Mouse (Mus musculus) ES-Bruce4 (cell line): ENCODE data around the gene Hpn. TPM values are rescaled to one million over a fixed set of nuclear protein-coding genes. Genes with fewer than 3 reads are reported as not detected.
A peak's percentile ranks its signal among the peaks of the same experiment; 100 is the strongest.

ENCODE experiments used
- H3K27ac ChIP-seq: 2 replicates; pipeline ENCODE4 v1.5.1; 2012; ENCODE audit warnings: low read length, inconsistent platforms; ENCODE audit not compliant: insufficient read depth
- H3K27me3 ChIP-seq: 2 replicates; pipeline ENCODE4 v1.6.1; 2012; ENCODE audit warnings: mild to moderate bottlenecking, low read length, inconsistent platforms; ENCODE audit not compliant: control insufficient read depth, poor library complexity, insufficient read depth, severe bottlenecking
- H3K36me3 ChIP-seq: 2 replicates; pipeline ENCODE4 v1.6.1; 2012; ENCODE audit warnings: inconsistent platforms, mild to moderate bottlenecking, low read length, moderate library complexity; ENCODE audit not compliant: control insufficient read depth, poor library complexity, insufficient read depth, severe bottlenecking
- H3K4me1 ChIP-seq: one replicate; pipeline ENCODE4 v1.8.1; 2011; ENCODE audit warnings: low read length; ENCODE audit not compliant: control insufficient read depth, insufficient read depth
- H3K4me3 ChIP-seq: 2 replicates; pipeline ENCODE4 v1.5.1; 2011; ENCODE audit warnings: low read depth, mild to moderate bottlenecking, low read length
- H3K9ac ChIP-seq: 2 replicates; pipeline ENCODE4 v1.6.1; 2012; ENCODE audit warnings: low read depth, mild to moderate bottlenecking, inconsistent platforms; ENCODE audit not compliant: poor library complexity, severe bottlenecking
- H3K9me3 ChIP-seq: replicated peaks from 2 replicates; pipeline ENCODE4 v1.6.1; 2012; ENCODE audit warnings: mild to moderate bottlenecking, low read length, inconsistent platforms; ENCODE audit not compliant: control insufficient read depth, poor library complexity, insufficient read depth, severe bottlenecking
- CTCF ChIP-seq: IDR thresholded peaks from one replicate; pipeline ENCODE4 v1.8.1; 2011; ENCODE audit warnings: low read depth, low read length
- EP300 ChIP-seq: IDR thresholded peaks from 2 replicates; pipeline ENCODE4 v1.6.1; 2011; ENCODE audit warnings: low read depth, low read length; ENCODE audit not compliant: insufficient read depth
- POLR2A ChIP-seq: IDR thresholded peaks from one replicate; pipeline ENCODE4 v1.8.1; 2011; ENCODE audit warnings: low read length; ENCODE audit not compliant: insufficient read depth
- polyA plus RNA-seq: library from polyadenylated mRNA; stranded (reverse); fragments of >200 nt; gene quantifications from 2 replicates; pipeline ENCODE4 v1.2.4, GENCODE M21; 2011; ENCODE audit warnings: low read depth; ENCODE audit not compliant: missing spikeins, insufficient read depth, insufficient read length

Gene Hpn
- polyA plus RNA-seq, 1 experiment = 28.7 TPM

GRCm38 (mm10) chr7:31082831-31083588 lies 32.1 kb downstream of the Hpn start:
- no peaks in the 10 kb centered on the region for H3K36me3 ChIP-seq
- no peak overlapping the region for H3K27ac ChIP-seq
- H3K27me3 ChIP-seq = no peaks in the 10 kb centered on the region
- no peak overlapping the region for H3K4me3 ChIP-seq
- no peak overlapping the region for H3K9ac ChIP-seq
- no peaks in the 10 kb centered on the region for H3K4me1 ChIP-seq
- H3K9me3 ChIP-seq = no peaks in the 10 kb centered on the region
- TF ChIP-seq EP300 (no peak), POLR2A (no peak)

GRCm38 (mm10) chr7:31082106-31082505 lies 33.0 kb downstream of the Hpn start:
- Histone ChIP-seq H3K36me3 (no peaks in the 10 kb centered on the region), H3K27ac (no peak overlapping the region), H3K27me3 (no peaks in the 10 kb centered on the region), H3K4me1 (no peaks in the 10 kb centered on the region), H3K9ac (no peak overlapping the region), H3K4me3 (no peak overlapping the region), H3K9me3 (no peaks in the 10 kb centered on the region)
- TF ChIP-seq CTCF (no peak), POLR2A (no peak), EP300 (no peak)

GRCm38 (mm10) chr7:31081106-31081505 lies 34.0 kb downstream of the Hpn start:
- Histone ChIP-seq H3K4me1 (no peaks in the 10 kb centered on the region), H3K9ac (no peak overlapping the region), H3K27me3 (no peaks in the 10 kb centered on the region), H3K9me3 (no peaks in the 10 kb centered on the region), H3K36me3 (no peaks in the 10 kb centered on the region), H3K27ac (no peak overlapping the region), H3K4me3 (no peak overlapping the region)
- TF ChIP-seq EP300 = no peak
- TF ChIP-seq POLR2A = no peak
- no peak for TF ChIP-seq CTCF

DNA sequence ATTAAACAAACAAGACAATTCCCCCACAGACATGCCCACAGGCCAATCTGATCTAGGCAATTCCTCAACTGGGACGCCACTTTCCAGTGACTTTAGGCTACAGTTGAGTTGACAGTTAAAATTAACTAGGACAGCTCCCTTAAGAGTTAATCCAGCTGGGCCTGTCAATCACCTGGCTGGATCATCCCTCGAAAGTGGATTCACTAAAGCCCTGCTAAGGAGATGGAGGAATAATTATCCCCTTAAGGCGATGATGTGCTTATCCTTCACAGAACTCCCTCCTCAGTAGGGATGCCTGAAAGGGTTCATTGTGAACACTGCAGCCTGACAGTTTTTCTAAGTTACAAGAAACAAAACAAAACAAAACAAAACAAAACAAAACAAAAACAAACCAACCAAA lies 34.5 kb downstream of the Hpn start:
- H3K36me3 ChIP-seq = no peaks in the 10 kb centered on the region
- H3K27ac ChIP-seq = no peak overlapping the region
- no peaks in the 10 kb centered on the region for H3K9me3 ChIP-seq
- no peaks in the 10 kb centered on the region for H3K4me1 ChIP-seq
- no peak overlapping the region for H3K4me3 ChIP-seq
- H3K9ac ChIP-seq = no peak overlapping the region
- TF ChIP-seq CTCF = no peak
- TF ChIP-seq POLR2A = no peak
- TF ChIP-seq EP300 = no peak
- no peaks in the 10 kb centered on the region for H3K27me3 ChIP-seq

- Histone ChIP-seq H3K27me3 (no peaks in the 10 kb centered on the region), H3K9ac (no peak overlapping the region), H3K4me3 (no peak overlapping the region), H3K9me3 (no peaks in the 10 kb centered on the region), H3K4me1 (no peaks in the 10 kb centered on the region), H3K36me3 (no peaks in the 10 kb centered on the region), H3K27ac (no peak overlapping the region)
- TF ChIP-seq CTCF = no peak
- no peak for TF ChIP-seq POLR2A
- TF ChIP-seq EP300 = no peak
Measured at GRCm38 (mm10) chr7:31079670-31080069, 35.4 kb downstream of the Hpn start.

DNA sequence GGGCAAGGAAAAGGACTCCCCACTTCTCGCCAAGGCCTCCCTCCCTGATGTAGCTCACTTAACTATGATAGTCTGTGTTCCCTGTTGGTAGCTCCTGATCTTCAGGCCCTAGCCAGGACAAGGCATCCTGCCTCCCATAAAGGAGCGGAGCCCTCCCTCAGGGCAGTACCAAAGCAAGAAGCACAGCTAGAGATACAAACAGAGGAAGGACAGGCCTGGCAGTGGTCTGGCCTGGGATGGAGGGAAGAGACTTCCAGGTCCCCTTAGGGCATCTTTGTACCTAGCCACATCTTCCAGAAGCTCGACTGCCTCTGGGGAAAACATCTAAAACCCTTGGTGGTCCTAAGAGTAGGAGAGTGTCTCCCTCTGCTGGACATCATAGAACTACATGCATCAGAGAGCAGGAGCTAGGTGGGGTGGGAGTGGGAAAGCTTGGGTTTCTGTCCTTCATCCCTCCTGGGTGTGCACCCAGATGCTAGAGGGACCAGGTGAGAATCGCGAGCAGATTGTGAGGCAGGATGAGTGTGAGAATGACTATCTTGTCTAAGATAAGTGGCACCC lies 37.1 kb downstream of the Hpn start:
- no peaks in the 10 kb centered on the region for H3K9me3 ChIP-seq
- H3K4me3 ChIP-seq = no peak overlapping the region
- H3K4me1 ChIP-seq = no peaks in the 10 kb centered on the region
- TF ChIP-seq CTCF (peak; percentile 44), POLR2A (no peak), EP300 (no peak)
- H3K36me3 ChIP-seq = no peaks in the 10 kb centered on the region
- H3K27ac ChIP-seq = no peak overlapping the region
- no peaks in the 10 kb centered on the region for H3K27me3 ChIP-seq
- no peak overlapping the region for H3K9ac ChIP-seq
